Mouse (Mus musculus): ENCODE data around the gene Epb41l4b. TPM values are rescaled to one million over a fixed set of nuclear protein-coding genes. Genes with fewer than 3 reads are reported as not detected.

Epb41l4b gene
- polyA plus RNA-seq, 1 experiment from 2014 or later = 0.57 TPM

GRCm38 (mm10) chr4:57162789-57163722, 19.8 kb upstream of the Epb41l4b start:
- H3K27me3 ChIP-seq (ENCODE audit: control insufficient read depth, insufficient read depth, low read length) = no peaks in the 10 kb centered on the region
- H3K4me1 ChIP-seq (replicated peaks; ENCODE audit: control insufficient read depth, insufficient read depth, low read length) = peaks cover 7% of the 10 kb centered on the region; the same call in 1 of the 2 replicates
- no peaks in the 10 kb centered on the region for H3K9me3 ChIP-seq (ENCODE audit: control insufficient read depth, low read length)
- 22% methylated on average over 10 of the region's 10 CpGs for WGBS
- no peak overlapping the region for H3K9ac ChIP-seq (ENCODE audit: low read length)
- H3K4me3 ChIP-seq (ENCODE audit: low read depth, low read length) = no peak overlapping the region
- ATAC-seq (replicated peaks; ENCODE audit: low FRiP score) (no peak), DNase-seq (ENCODE audit: low spot score) (no peak)
- no peak overlapping the region for H3K4me2 ChIP-seq (ENCODE audit: low read depth, low read length, severe bottlenecking)
- H3K27ac ChIP-seq (ENCODE audit: low read depth, low read length) = no peak overlapping the region
- H3K36me3 ChIP-seq (ENCODE audit: control insufficient read depth, insufficient read depth, low read length) = no peaks in the 10 kb centered on the region

GRCm38 (mm10) chr4:57160571-57160970, 17.3 kb upstream of the Epb41l4b start:
- Histone ChIP-seq H3K9me3 (ENCODE audit: control insufficient read depth, low read length) (no peaks in the 10 kb centered on the region), H3K9ac (ENCODE audit: low read length) (no peak overlapping the region), H3K4me2 (ENCODE audit: low read depth, low read length, severe bottlenecking) (no peak overlapping the region), H3K4me1 (replicated peaks; ENCODE audit: control insufficient read depth, insufficient read depth, low read length) (peaks cover 7% of the 10 kb centered on the region; the same call in 1 of the 2 replicates), H3K27ac (ENCODE audit: low read depth, low read length) (no peak overlapping the region), H3K27me3 (ENCODE audit: control insufficient read depth, insufficient read depth, low read length) (no peaks in the 10 kb centered on the region), H3K36me3 (ENCODE audit: control insufficient read depth, insufficient read depth, low read length) (no peaks in the 10 kb centered on the region), H3K4me3 (ENCODE audit: low read depth, low read length) (no peak overlapping the region)
- 86% methylated on average over 7 of the region's 7 CpGs for WGBS
- no peak for DNase-seq (ENCODE audit: low spot score)
- ATAC-seq (replicated peaks; ENCODE audit: low FRiP score) = no peak

- H3K9ac ChIP-seq (ENCODE audit: low read length) = no peak overlapping the region
- ATAC-seq (replicated peaks; ENCODE audit: low FRiP score) (no peak), DNase-seq (ENCODE audit: low spot score) (no peak)
- H3K4me2 ChIP-seq (ENCODE audit: low read depth, low read length, severe bottlenecking) = no peak overlapping the region
- no peaks in the 10 kb centered on the region for H3K36me3 ChIP-seq (ENCODE audit: control insufficient read depth, insufficient read depth, low read length)
- H3K27ac ChIP-seq (ENCODE audit: low read depth, low read length) = no peak overlapping the region
- H3K27me3 ChIP-seq (ENCODE audit: control insufficient read depth, insufficient read depth, low read length) = no peaks in the 10 kb centered on the region
- 82% methylated on average over 8 of the region's 8 CpGs for WGBS
- no peak overlapping the region for H3K4me3 ChIP-seq (ENCODE audit: low read depth, low read length)
- H3K4me1 ChIP-seq (replicated peaks; ENCODE audit: control insufficient read depth, insufficient read depth, low read length) = peaks cover 6% of the 10 kb centered on the region; the same call in 1 of the 2 replicates
- no peaks in the 10 kb centered on the region for H3K9me3 ChIP-seq (ENCODE audit: control insufficient read depth, low read length)
Observed at GRCm38 (mm10) chr4:57156549-57157169, 13.4 kb upstream of the Epb41l4b start.

- Histone ChIP-seq H3K4me3 (ENCODE audit: low read depth, low read length) (no peak overlapping the region), H3K4me1 (replicated peaks; ENCODE audit: control insufficient read depth, insufficient read depth, low read length) (peaks cover 6% of the 10 kb centered on the region; the same call in 1 of the 2 replicates), H3K9me3 (ENCODE audit: control insufficient read depth, low read length) (no peaks in the 10 kb centered on the region), H3K9ac (ENCODE audit: low read length) (peak overlapping the region; percentile 41), H3K27me3 (ENCODE audit: control insufficient read depth, insufficient read depth, low read length) (no peaks in the 10 kb centered on the region), H3K4me2 (ENCODE audit: low read depth, low read length, severe bottlenecking) (peak overlapping the region; percentile 36; the same call in 1 of the 2 replicates), H3K27ac (ENCODE audit: low read depth, low read length) (peak overlapping the region; percentile 25; the same call in 1 of the 2 replicates), H3K36me3 (ENCODE audit: control insufficient read depth, insufficient read depth, low read length) (no peaks in the 10 kb centered on the region)
- ATAC-seq (replicated peaks; ENCODE audit: low FRiP score) (peak; percentile 24; the same call in 1 of the 2 replicates), DNase-seq (ENCODE audit: low spot score) (no peak)
- WGBS = 29% methylated on average over 8 of the region's 8 CpGs
Observed at GRCm38 (mm10) chr4:57153838-57154237, 10.6 kb upstream of the Epb41l4b start.

DNA sequence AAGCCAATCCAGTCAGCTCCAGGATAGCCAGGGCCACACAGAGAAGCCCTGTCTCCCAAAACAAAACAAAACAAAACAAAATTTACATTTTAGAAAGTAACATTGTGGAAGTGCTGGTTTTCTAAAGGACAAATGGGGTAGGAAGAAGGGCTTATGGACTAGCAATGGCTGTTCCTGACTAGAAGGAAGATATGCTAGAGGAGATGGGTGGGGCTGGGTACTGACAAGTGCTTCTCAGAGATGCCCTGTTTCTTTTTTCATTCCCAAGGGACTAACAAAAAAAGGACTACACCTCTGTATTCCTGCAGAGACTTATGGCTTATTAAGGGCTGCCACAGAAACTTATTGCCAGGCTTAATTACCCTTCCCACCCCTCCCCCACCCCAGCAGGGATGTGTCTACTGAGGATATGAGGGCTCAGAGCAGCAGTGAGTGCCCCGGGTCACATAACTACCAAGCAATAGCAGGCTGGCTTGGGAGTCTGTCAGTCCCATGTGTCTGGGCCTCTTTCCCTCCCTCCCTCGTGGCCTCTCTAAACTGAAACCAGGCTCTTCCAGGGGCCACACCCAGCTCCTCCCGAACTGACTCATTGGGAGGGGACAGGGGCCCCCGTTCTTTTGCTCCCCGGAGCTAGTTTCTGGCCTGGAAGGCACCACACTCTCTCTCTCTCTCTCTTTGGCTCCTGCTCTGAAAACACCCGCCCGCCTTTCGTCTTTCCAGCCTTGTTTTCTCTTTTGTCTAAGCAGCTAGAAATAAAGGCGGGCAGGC, 10.0 kb upstream of the Epb41l4b start:
- WGBS = 3% methylated on average over 9 of the region's 9 CpGs
- Histone ChIP-seq H3K27me3 (ENCODE audit: control insufficient read depth, insufficient read depth, low read length) (no peaks in the 10 kb centered on the region), H3K9ac (ENCODE audit: low read length) (peak overlapping the region; percentile 41), H3K36me3 (ENCODE audit: control insufficient read depth, insufficient read depth, low read length) (no peaks in the 10 kb centered on the region), H3K27ac (ENCODE audit: low read depth, low read length) (peak overlapping the region; percentile 25; the same call in 1 of the 2 replicates), H3K4me2 (ENCODE audit: low read depth, low read length, severe bottlenecking) (peak overlapping the region; percentile 36), H3K9me3 (ENCODE audit: control insufficient read depth, low read length) (no peaks in the 10 kb centered on the region), H3K4me1 (replicated peaks; ENCODE audit: control insufficient read depth, insufficient read depth, low read length) (peaks cover 6% of the 10 kb centered on the region; the same call in 1 of the 2 replicates), H3K4me3 (ENCODE audit: low read depth, low read length) (no peak overlapping the region)
- DNase-seq (ENCODE audit: low spot score) (peak; percentile 67), ATAC-seq (replicated peaks; ENCODE audit: low FRiP score) (peak; percentile 70)

DNA sequence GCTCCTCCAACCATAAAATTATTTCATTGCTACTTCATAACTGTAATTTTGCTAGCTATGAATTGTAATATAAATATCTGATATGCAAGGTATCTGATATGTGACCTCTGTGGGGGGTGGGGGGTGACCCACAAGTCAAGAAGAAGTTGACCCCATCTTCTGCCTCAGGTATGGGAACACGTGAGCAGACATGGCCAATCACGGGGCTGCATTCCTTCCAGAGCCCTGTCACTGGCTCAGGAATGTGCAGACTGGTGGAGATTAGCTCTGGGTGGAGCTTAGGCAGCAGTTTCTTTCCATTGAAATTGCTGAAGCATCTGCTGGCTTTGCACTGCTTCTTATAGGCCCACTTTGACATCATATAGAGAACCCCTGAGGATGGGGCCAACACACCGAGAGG, 4.9 kb upstream of the Epb41l4b start:
- Histone ChIP-seq H3K27ac (ENCODE audit: low read depth, low read length) (no peak overlapping the region), H3K9me3 (ENCODE audit: control insufficient read depth, low read length) (no peaks in the 10 kb centered on the region), H3K27me3 (ENCODE audit: control insufficient read depth, insufficient read depth, low read length) (peaks cover 4% of the 10 kb centered on the region; the same call in 1 of the 2 replicates), H3K4me1 (replicated peaks; ENCODE audit: control insufficient read depth, insufficient read depth, low read length) (peaks cover under 1% of the 10 kb centered on the region; the same call in 1 of the 2 replicates), H3K4me3 (ENCODE audit: low read depth, low read length) (no peak overlapping the region), H3K36me3 (ENCODE audit: control insufficient read depth, insufficient read depth, low read length) (no peaks in the 10 kb centered on the region), H3K9ac (ENCODE audit: low read length) (no peak overlapping the region), H3K4me2 (ENCODE audit: low read depth, low read length, severe bottlenecking) (no peak overlapping the region)
- no peak for ATAC-seq (replicated peaks; ENCODE audit: low FRiP score)
- no peak for DNase-seq (ENCODE audit: low spot score)
- 62% methylated on average over 3 of the region's 3 CpGs for WGBS

DNA sequence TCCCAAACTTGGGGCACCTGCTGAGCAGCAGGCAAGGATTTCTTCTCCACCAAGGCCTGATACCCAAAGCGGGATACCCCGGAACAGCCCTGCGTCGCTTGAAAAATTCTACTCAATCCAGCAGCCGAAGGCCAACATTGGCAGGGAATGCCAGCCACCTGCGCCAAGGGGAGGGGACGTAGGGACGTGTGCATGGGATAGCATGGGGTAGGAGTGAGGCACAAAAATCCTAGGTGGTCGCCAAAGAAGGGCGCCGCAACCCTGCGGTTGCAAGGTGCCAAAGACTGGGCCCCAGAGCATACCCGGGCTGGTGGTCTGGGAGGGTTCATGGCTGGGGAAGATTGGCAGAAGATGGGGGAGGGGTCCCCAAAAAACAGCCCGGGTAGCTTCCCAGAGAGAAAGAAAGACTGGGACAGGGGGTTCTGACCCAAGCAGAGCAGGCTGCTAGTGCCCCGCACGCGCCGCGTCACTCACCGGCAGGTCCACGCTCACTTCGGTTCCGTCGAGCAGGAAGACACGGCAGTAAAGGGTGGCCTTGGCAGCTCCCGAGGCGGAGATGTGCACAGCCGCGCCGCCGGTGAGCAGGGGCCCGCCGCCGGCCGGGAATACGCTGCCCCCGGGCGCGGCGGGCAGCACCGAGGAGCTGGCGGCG, 737 bp downstream of the Epb41l4b start:
- WGBS = under 1% methylated on average over 43 of the region's 43 CpGs
- Histone ChIP-seq H3K4me2 (ENCODE audit: low read depth, low read length, severe bottlenecking) (peak overlapping the region; percentile 87), H3K27ac (ENCODE audit: low read depth, low read length) (no peak overlapping the region), H3K9ac (ENCODE audit: low read length) (peak overlapping the region; percentile 59), H3K4me1 (replicated peaks; ENCODE audit: control insufficient read depth, insufficient read depth, low read length) (peaks cover 11% of the 10 kb centered on the region), H3K27me3 (ENCODE audit: control insufficient read depth, insufficient read depth, low read length) (peaks cover 29% of the 10 kb centered on the region), H3K9me3 (ENCODE audit: control insufficient read depth, low read length) (no peaks in the 10 kb centered on the region), H3K36me3 (ENCODE audit: control insufficient read depth, insufficient read depth, low read length) (no peaks in the 10 kb centered on the region), H3K4me3 (ENCODE audit: low read depth, low read length) (peak overlapping the region; percentile 66)
- DNase-seq (ENCODE audit: low spot score) (peak; percentile 66), ATAC-seq (replicated peaks; ENCODE audit: low FRiP score) (peak; percentile 15; the same call in 1 of the 2 replicates)
